11 mouse cellular contexts compared by ENCODE assay signal in genomic region chr9:72180972-72181371, GRCm38 (mm10).
DNase-seq lines count a peak whose midpoint lies in the region; TF ChIP-seq lines count a peak whose summit lies in the region.
"Had no signal": no experiment of that assay in that cellular context is flagged by ENCODE, and none has a peak within 500 bp of the region (broad histone marks: within the 10 kb centered on the region; RNA-seq: fewer than 3 reads in every experiment).

No protein-coding gene starts in this region.

- intact Hi-C loops in heart, postnatal 25 days (cut with DNase I), result no loop called here
- intact Hi-C loops in heart, postnatal 10 days (cut with DNase I), result no loop called here
- intact Hi-C loops in left cerebral cortex, adult 2 months (cut with DNase I), result no loop called here

- no peak for TF ChIP-seq CTCF in left cerebral cortex, adult 2 months (IDR thresholded peaks at IDR 0.05)

- peak; percentile 44 for DNase-seq in heart, adult 8-10 months (ENCODE audit: low spot score)
- DNase-seq in heart, postnatal 25 days (ENCODE audit: low spot score), result no peak
- DNase-seq in ovary, postnatal 36 days (ENCODE audit: low spot score), result peak; percentile 12
- no peak for DNase-seq in ovary, postnatal 10 days (ENCODE audit: low spot score)
- peak; percentile 51 to 53 for DNase-seq in heart, postnatal 10 days
- no peak for DNase-seq in left cerebral cortex, adult 18-20 months (ENCODE audit: low spot score in 2 of 2)
- DNase-seq in left cerebral cortex, adult 2 months (ENCODE audit: extremely low spot score in 1 of 2, low spot score in 2 of 2), result no peak
- DNase-seq: adrenal gland, adult 8-10 months; thymus, postnatal 36 days had no signal

- no peak overlapping the region for H3K27ac ChIP-seq in left cerebral cortex, adult 2 months
- H3K27ac ChIP-seq: midbrain, embryonic 15.5 days; neural tube, embryonic 13.5 days had no signal

- H3K4me3 ChIP-seq in left cerebral cortex, adult 2 months, result no peak overlapping the region
- H3K4me3 ChIP-seq: midbrain, embryonic 15.5 days; neural tube, embryonic 13.5 days had no signal

Comparison
In these comparisons a context has a peak if more than half of its experiments do, and no peak if none do; other contexts are left out.
1. DNase-seq: peak in heart, adult 8-10 months (single experiment), ovary, postnatal 36 days (single experiment) and heart, postnatal 10 days (2 of 2); none in heart, postnatal 25 days (single experiment), ovary, postnatal 10 days (single experiment), left cerebral cortex, adult 18-20 months (0 of 2) and left cerebral cortex, adult 2 months (0 of 2).